Mouse (Mus musculus): ENCODE data around the gene Fam213a.

GRCm38 (mm10) chr14:40966862-40967597 lies 46.6 kb downstream of the Fam213a start:
- 0 out of 2 replicates have a peak, but pooled peaks have one; percentile 23 for TF ChIP-seq EP300 (IDR thresholded peaks at IDR 0.05; ENCODE audit: low read depth)
- no peak for TF ChIP-seq CTCF (IDR thresholded peaks at IDR 0.05; ENCODE audit: low read depth)
